Mouse (Mus musculus) heart, embryonic 10.5 days (tissue): ENCODE results near the gene Usp5. TPM values are rescaled to one million over a fixed set of nuclear protein-coding genes. Genes with fewer than 3 reads are reported as not detected.

Source experiments
- DNase-seq: peaks from one replicate; pipeline ENCODE4 v3.0.0-alpha.2; 2017; ENCODE audit warnings: low spot score
- H3K27ac ChIP-seq: fragments of 300-500 bp; sonication (generic); 2 replicates; pipeline ENCODE4 v1.5.1; 2016; ENCODE audit warnings: mild to moderate bottlenecking
- H3K27me3 ChIP-seq: fragments of 300-500 bp; sonication (generic); 2 replicates; pipeline ENCODE4 v1.6.1; 2016; ENCODE audit warnings: mild to moderate bottlenecking; ENCODE audit not compliant: poor library complexity, insufficient read depth, severe bottlenecking
- H3K36me3 ChIP-seq: fragments of 300-500 bp; sonication (generic); 2 replicates; pipeline ENCODE4 v1.6.1; 2016; ENCODE audit warnings: mild to moderate bottlenecking, moderate library complexity
- H3K4me1 ChIP-seq: fragments of 300-500 bp; sonication (generic); 2 replicates; pipeline ENCODE4 v1.6.1; 2016; ENCODE audit warnings: mild to moderate bottlenecking
- H3K4me3 ChIP-seq: fragments of 300-500 bp; sonication (generic); 2 replicates; pipeline ENCODE4 v1.5.1; 2016; ENCODE audit warnings: mild to moderate bottlenecking, moderate library complexity
- H3K9me3 ChIP-seq: fragments of 300-500 bp; sonication (generic); 2 replicates; pipeline ENCODE4 v1.6.1; 2016; ENCODE audit warnings: mild to moderate bottlenecking, moderate library complexity
- WGBS: fragments of 180-500 bp; shearing (Covaris S2); methylation state at CpG from one replicate; pipeline ENCODE4 v1.1.7; 2016; 5-methylcytosine and 5-hydroxymethylcytosine counted together
- polyA plus RNA-seq: library from polyadenylated mRNA; unstranded; fragments of >200 nt; fragmentation: Nextera tagmentation; extraction: Ambion mirVana; gene quantifications from 2 replicates; pipeline ENCODE4 v1.2.1, GENCODE M21; 2016

The Usp5 gene
- polyA plus RNA-seq, 1 experiment from 2014 or later, result 145 TPM

GRCm38 (mm10) chr6:124786756-124787420 lies 42.4 kb downstream of the Usp5 start:
- peaks cover 6% of the 10 kb centered on the region; the same call in 1 of the 2 replicates for H3K4me1 ChIP-seq
- H3K27me3 ChIP-seq, result no peaks in the 10 kb centered on the region
- H3K9me3 ChIP-seq, result no peaks in the 10 kb centered on the region
- H3K36me3 ChIP-seq, result no peaks in the 10 kb centered on the region
- DNase-seq, result no peak
- WGBS, result 58% methylated on average over 8 of the region's 8 CpGs
- no peak overlapping the region for H3K4me3 ChIP-seq
- H3K27ac ChIP-seq, result no peak overlapping the region

GRCm38 (mm10) chr6:124782436-124782835 lies 46.8 kb downstream of the Usp5 start:
- Histone ChIP-seq H3K27me3 (peaks cover 33% of the 10 kb centered on the region), H3K4me1 (peaks cover 23% of the 10 kb centered on the region), H3K27ac (peak overlapping the region; percentile 63; the same call in 1 of the 2 replicates), H3K9me3 (no peaks in the 10 kb centered on the region), H3K36me3 (no peaks in the 10 kb centered on the region), H3K4me3 (peak overlapping the region; percentile 32)
- WGBS, result 23% methylated on average over 6 of the region's 6 CpGs
- DNase-seq, result no peak

- H3K4me1 ChIP-seq, result peaks cover 23% of the 10 kb centered on the region
- no peak overlapping the region for H3K27ac ChIP-seq
- H3K9me3 ChIP-seq, result no peaks in the 10 kb centered on the region
- peaks cover 36% of the 10 kb centered on the region for H3K27me3 ChIP-seq
- no peak overlapping the region for H3K4me3 ChIP-seq
- WGBS, result 82% methylated on average over 7 of the region's 7 CpGs
- no peaks in the 10 kb centered on the region for H3K36me3 ChIP-seq
- DNase-seq, result no peak
Measured at GRCm38 (mm10) chr6:124780917-124781316, 48.4 kb downstream of the Usp5 start.

DNA sequence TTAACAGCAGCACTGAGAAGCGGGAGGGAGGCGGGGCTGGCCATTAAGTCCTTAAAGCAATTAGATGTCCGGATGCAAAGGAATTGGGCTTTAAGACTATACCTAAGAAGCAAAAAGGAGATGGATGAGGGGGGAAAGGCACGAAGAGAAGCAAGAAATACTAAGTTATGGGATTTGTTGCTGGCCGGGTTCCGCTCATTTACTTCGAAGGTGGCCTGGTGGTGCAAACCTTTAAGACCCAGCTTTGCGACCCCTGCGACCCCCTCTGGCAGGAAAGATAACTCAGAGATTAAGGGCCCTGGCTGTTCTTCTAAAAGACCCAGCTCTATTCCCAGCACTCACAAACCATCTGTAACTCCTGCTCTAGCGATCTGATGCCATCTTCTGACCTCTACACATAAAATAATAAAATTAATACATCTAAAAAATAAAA lies 49.3 kb downstream of the Usp5 start:
- no peaks in the 10 kb centered on the region for H3K9me3 ChIP-seq
- WGBS, result 3% methylated on average over 10 of the region's 10 CpGs
- peaks cover 23% of the 10 kb centered on the region for H3K4me1 ChIP-seq
- no peak overlapping the region for H3K27ac ChIP-seq
- H3K4me3 ChIP-seq, result peak overlapping the region; percentile 60
- peaks cover 36% of the 10 kb centered on the region for H3K27me3 ChIP-seq
- DNase-seq, result no peak
- H3K36me3 ChIP-seq, result no peaks in the 10 kb centered on the region

GRCm38 (mm10) chr6:124779222-124779983 lies 49.9 kb downstream of the Usp5 start, which contains the start of gene Lrrc23:
Gene Lrrc23 (minus strand): TSS chr6:124779727.
- H3K4me1 ChIP-seq, result peaks cover 23% of the 10 kb centered on the region
- H3K9me3 ChIP-seq, result no peaks in the 10 kb centered on the region
- H3K36me3 ChIP-seq, result no peaks in the 10 kb centered on the region
- H3K4me3 ChIP-seq, result peak within 1 kb of the TSS; percentile 60
- H3K27me3 ChIP-seq, result peaks cover 36% of the 10 kb centered on the region
- 3% methylated on average over 23 of the region's 23 CpGs for WGBS
- H3K27ac ChIP-seq, result peak within 1 kb of the TSS; percentile 38; the same call in 1 of the 2 replicates
- no peak for DNase-seq

DNA sequence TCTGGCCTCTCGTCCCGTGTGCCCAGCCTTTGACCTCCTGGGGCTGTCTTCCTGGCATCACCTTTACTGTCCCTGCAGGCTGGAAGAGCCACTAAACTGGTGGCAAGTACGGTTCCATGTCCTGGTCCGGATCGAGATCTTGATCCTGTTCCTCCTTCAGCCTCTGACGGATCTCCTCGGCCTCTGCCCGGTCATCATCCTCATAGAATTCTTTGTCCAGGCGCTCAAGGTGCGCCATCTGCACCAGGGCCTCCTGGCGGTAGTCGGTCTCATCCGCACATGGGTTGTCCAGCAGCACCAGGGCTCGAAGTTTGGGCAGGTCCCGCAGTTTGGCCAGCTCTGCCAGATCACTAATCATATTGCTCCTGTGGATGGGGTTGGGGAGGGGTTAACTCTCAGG lies 58.8 kb downstream of the Usp5 start:
- Histone ChIP-seq H3K4me1 (peaks cover 33% of the 10 kb centered on the region), H3K36me3 (no peaks in the 10 kb centered on the region), H3K9me3 (no peaks in the 10 kb centered on the region), H3K27ac (peak overlapping the region; percentile 74), H3K4me3 (no peak overlapping the region), H3K27me3 (peaks cover 71% of the 10 kb centered on the region)
- DNase-seq, result no peak
- WGBS, result 72% methylated on average over 15 of the region's 15 CpGs

- DNase-seq, result no peak
- Histone ChIP-seq H3K4me3 (peak overlapping the region; percentile 71), H3K27ac (peak overlapping the region; percentile 74), H3K27me3 (peaks cover 71% of the 10 kb centered on the region), H3K9me3 (no peaks in the 10 kb centered on the region), H3K4me1 (peaks cover 33% of the 10 kb centered on the region), H3K36me3 (no peaks in the 10 kb centered on the region)
- WGBS, result 29% methylated on average over 7 of the region's 7 CpGs
Measured at GRCm38 (mm10) chr6:124770013-124770412, 59.3 kb downstream of the Usp5 start.

GRCm38 (mm10) chr6:124769101-124769765 lies 60.1 kb downstream of the Usp5 start, which contains the start of gene Eno2:
Gene Eno2 (minus strand): TSS chr6:124769673.
- Histone ChIP-seq H3K27ac (peak within 1 kb of the TSS; percentile 74), H3K27me3 (peaks cover 69% of the 10 kb centered on the region)

GRCm38 (mm10) chr6:124768704-124769044 lies 60.6 kb downstream of the Usp5 start:
- 3% methylated on average over 9 of the region's 9 CpGs for WGBS
- Histone ChIP-seq H3K27me3 (peaks cover 66% of the 10 kb centered on the region), H3K9me3 (no peaks in the 10 kb centered on the region), H3K4me1 (peaks cover 33% of the 10 kb centered on the region), H3K4me3 (peak overlapping the region; percentile 71), H3K27ac (0 out of 2 replicates have a peak overlapping the region, but pooled peaks have one; percentile 74), H3K36me3 (no peaks in the 10 kb centered on the region)
- no peak for DNase-seq

More at GRCm38 (mm10) chr6:124769101-124769765, 60.1 kb downstream of the Usp5 start, which contains the start of gene Eno2:
- Histone ChIP-seq H3K9me3 (no peaks in the 10 kb centered on the region), H3K4me3 (peak within 1 kb of the TSS; percentile 71), H3K4me1 (peaks cover 33% of the 10 kb centered on the region), H3K36me3 (no peaks in the 10 kb centered on the region)
- peak; percentile 86 for DNase-seq
- WGBS, result under 1% methylated on average over 54 of the region's 54 CpGs

GRCm38 (mm10) chr6:124767920-124768703 lies 61.2 kb downstream of the Usp5 start:
- H3K9me3 ChIP-seq, result no peaks in the 10 kb centered on the region
- H3K4me1 ChIP-seq, result peaks cover 33% of the 10 kb centered on the region
- H3K36me3 ChIP-seq, result no peaks in the 10 kb centered on the region
- H3K27me3 ChIP-seq, result peaks cover 67% of the 10 kb centered on the region
- H3K4me3 ChIP-seq, result peak overlapping the region; percentile 71
- no peak for DNase-seq
- WGBS, result 19% methylated on average over 19 of the region's 19 CpGs
- H3K27ac ChIP-seq, result peak overlapping the region; percentile 13; the same call in 1 of the 2 replicates

- Histone ChIP-seq H3K4me3 (no peak overlapping the region), H3K27ac (no peak overlapping the region), H3K9me3 (no peaks in the 10 kb centered on the region), H3K4me1 (peaks cover 33% of the 10 kb centered on the region), H3K36me3 (no peaks in the 10 kb centered on the region), H3K27me3 (peaks cover 67% of the 10 kb centered on the region)
- 29% methylated on average over 4 of the region's 4 CpGs for WGBS
- no peak for DNase-seq
Measured at GRCm38 (mm10) chr6:124767536-124767919, 61.8 kb downstream of the Usp5 start.

DNA sequence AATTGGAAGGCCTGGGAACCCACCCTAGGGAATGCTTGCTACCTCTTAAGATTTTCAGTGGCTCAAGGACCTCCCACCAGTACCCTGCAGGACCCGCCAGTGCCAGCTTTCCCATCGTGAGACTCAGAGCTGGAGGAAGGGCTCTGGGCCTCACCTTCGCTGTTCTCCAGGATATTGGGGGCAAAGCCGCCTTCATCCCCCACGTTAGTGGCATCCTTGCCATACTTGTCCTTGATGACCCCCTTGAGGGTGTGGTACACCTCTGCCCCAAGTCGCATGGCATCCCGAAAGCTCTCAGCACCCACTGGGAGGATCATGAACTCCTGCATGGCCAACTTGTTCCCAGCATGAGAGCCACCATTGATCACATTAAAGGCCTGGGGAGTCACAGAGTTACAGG lies 63.3 kb downstream of the Usp5 start:
- Histone ChIP-seq H3K36me3 (no peaks in the 10 kb centered on the region), H3K27me3 (peaks cover 70% of the 10 kb centered on the region), H3K27ac (no peak overlapping the region), H3K4me3 (no peak overlapping the region), H3K9me3 (no peaks in the 10 kb centered on the region), H3K4me1 (peaks cover 33% of the 10 kb centered on the region)
- DNase-seq, result no peak
- WGBS, result 76% methylated on average over 7 of the region's 7 CpGs
